Mouse (Mus musculus) liver, embryonic 15.5 days (tissue): Measurements from ENCODE around the gene Chdh. TPM values are rescaled to one million over a fixed set of nuclear protein-coding genes. Genes with fewer than 3 reads are reported as not detected.

Experiments used
- ATAC-seq: fragments of 200-750 bp; cut with Nextera tagmentation; 2 replicates; pipeline ENCODE4 v1.8.0; 2017; ENCODE audit warnings: moderate number of reproducible peaks, mild to moderate bottlenecking, moderate library complexity; ENCODE audit not compliant: insufficient read depth
- H3K27ac ChIP-seq: fragments of 300-500 bp; sonication (generic); replicated peaks from 2 replicates; pipeline ENCODE4 v1.5.1; 2015; ENCODE audit warnings: mild to moderate bottlenecking, inconsistent platforms
- H3K27me3 ChIP-seq: fragments of 300-500 bp; sonication (generic); 2 replicates; pipeline ENCODE4 v1.6.1; 2015; ENCODE audit warnings: mild to moderate bottlenecking, inconsistent platforms
- H3K36me3 ChIP-seq: fragments of 300-500 bp; sonication (generic); replicated peaks from 2 replicates; pipeline ENCODE4 v1.6.1; 2015; ENCODE audit warnings: moderate library complexity, mild to moderate bottlenecking, inconsistent platforms
- H3K4me1 ChIP-seq: fragments of 300-500 bp; sonication (generic); replicated peaks from 2 replicates; pipeline ENCODE4 v1.6.1; 2015; ENCODE audit warnings: inconsistent platforms
- H3K4me2 ChIP-seq: fragments of 300-500 bp; sonication (generic); 2 replicates; pipeline ENCODE4 v1.6.1; 2015; ENCODE audit warnings: moderate library complexity, mild to moderate bottlenecking, inconsistent platforms
- H3K4me3 ChIP-seq: fragments of 300-500 bp; sonication (generic); replicated peaks from 2 replicates; pipeline ENCODE4 v1.5.1; 2015; ENCODE audit warnings: mild to moderate bottlenecking, inconsistent platforms
- H3K9ac ChIP-seq: fragments of 300-500 bp; sonication (generic); 2 replicates; pipeline ENCODE4 v1.6.1; 2015; ENCODE audit warnings: moderate library complexity, mild to moderate bottlenecking, inconsistent platforms
- H3K9me3 ChIP-seq: fragments of 300-500 bp; sonication (generic); replicated peaks from 2 replicates; pipeline ENCODE4 v1.6.1; 2016; ENCODE audit warnings: inconsistent platforms
- WGBS: fragments of 180-500 bp; shearing (Covaris S2); methylation state at CpG from one replicate; pipeline ENCODE4 v1.1.7; 2015; ENCODE audit warnings: mixed read lengths; ENCODE audit not compliant: insufficient replicate concordance; 5-methylcytosine and 5-hydroxymethylcytosine counted together
- polyA plus RNA-seq: library from polyadenylated mRNA; unstranded; fragments of >200 nt; fragmentation: Nextera tagmentation; extraction: Ambion mirVana; gene quantifications from 2 replicates; pipeline ENCODE4 v1.2.1, GENCODE M21; 2015

The Chdh gene
- 3.2 and 4.6 TPM in 2 replicates for polyA plus RNA-seq

DNA sequence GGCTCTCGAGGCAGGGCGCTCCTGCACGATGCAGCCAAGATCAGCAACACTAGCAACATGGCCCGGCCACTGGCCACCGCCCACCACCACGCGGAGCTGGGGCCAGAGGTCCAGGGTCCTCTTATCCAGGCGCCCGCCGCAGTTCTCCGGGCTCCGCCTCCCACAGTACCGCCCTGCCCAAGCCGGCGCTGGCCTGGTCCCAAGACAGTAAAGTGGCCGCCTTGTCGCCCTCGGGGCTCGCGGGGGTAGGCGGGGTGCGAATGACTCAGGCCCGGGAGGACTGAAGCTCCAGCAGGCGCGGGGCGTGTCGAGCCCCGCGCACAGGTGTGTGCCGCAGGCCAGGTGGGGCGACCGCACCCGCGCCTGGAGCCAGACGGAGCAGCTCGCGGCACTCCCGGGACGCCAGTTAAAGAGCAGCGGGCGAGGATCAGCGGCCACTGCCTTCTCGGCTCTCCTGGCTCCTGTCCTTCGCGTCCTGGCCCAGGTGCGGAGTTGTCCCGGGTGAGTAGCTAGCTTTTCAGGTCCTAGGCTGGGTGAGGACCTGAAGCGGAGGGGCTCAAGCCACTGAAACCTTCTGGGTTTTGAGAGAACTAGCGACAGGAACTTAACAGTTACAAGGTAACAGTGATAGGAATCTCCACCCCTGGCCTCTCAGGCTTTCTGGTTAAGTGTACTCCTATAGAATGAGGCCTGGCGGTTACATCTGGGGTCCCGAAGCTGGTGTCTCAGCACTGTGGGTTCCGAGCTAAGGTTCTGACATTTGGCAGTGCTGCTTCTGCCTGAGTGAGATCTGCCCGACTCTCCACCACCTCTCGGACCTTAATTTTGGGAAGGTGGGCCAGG is at the start of gene Chdh, which contains the start of gene Il17rb:
Gene Chdh, plus strand, starts transcription at position 291 of the 843 bp plus-strand sequence.
Gene Il17rb, minus strand, starts transcription at position 164 of the 843 bp plus-strand sequence.
- peak within 1 kb of the TSS; percentile 57 for H3K4me2 ChIP-seq
- H3K36me3 ChIP-seq = no peaks in the 10 kb centered on the region
- H3K4me1 ChIP-seq = 0 out of 2 replicates have a peak, but pooled peaks cover 5% of the 10 kb centered on the region
- H3K9me3 ChIP-seq = no peaks in the 10 kb centered on the region
- 8% methylated on average over 54 of the region's 54 CpGs for WGBS
- peak; percentile 75 for ATAC-seq
- H3K4me3 ChIP-seq = peak within 1 kb of the TSS; percentile 49
- no peak within 1 kb of the TSS; the same call in 1 of the 2 replicates for H3K9ac ChIP-seq
- peak within 1 kb of the TSS; percentile 59 for H3K27ac ChIP-seq
- peaks cover 34% of the 10 kb centered on the region for H3K27me3 ChIP-seq

DNA sequence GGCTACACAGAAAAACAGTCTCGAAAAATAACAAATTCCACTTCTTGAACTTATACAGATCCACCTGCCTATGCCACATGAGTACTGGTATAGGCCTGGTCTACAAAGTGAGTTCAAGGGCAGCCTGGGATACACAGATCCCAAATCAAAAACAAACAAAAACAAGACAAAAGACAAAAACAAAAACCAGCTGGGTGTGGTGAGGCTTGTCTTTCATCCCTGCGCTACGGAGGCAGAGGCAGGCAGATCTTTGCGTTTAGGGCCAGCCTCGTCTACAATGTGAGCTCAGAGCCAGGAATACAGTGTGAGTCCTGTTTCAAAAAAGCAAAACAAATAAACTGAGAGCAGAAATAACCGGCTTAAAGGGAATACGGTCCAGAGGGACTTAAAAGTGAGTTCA is 41.2 kb upstream of the Chdh start:
- no peaks in the 10 kb centered on the region for H3K27me3 ChIP-seq
- peak overlapping the region; percentile 78 for H3K4me2 ChIP-seq
- H3K9ac ChIP-seq = peak overlapping the region; percentile 95
- peak overlapping the region; percentile 87 for H3K27ac ChIP-seq
- peak overlapping the region; percentile 94 for H3K4me3 ChIP-seq
- peaks cover 36% of the 10 kb centered on the region for H3K4me1 ChIP-seq
- peaks cover 24% of the 10 kb centered on the region for H3K36me3 ChIP-seq
- H3K9me3 ChIP-seq = no peaks in the 10 kb centered on the region
- WGBS = 54% methylated on average over 7 of the region's 7 CpGs
- ATAC-seq = 0 out of 2 replicates have a peak, but pooled peaks have one; percentile 0

DNA sequence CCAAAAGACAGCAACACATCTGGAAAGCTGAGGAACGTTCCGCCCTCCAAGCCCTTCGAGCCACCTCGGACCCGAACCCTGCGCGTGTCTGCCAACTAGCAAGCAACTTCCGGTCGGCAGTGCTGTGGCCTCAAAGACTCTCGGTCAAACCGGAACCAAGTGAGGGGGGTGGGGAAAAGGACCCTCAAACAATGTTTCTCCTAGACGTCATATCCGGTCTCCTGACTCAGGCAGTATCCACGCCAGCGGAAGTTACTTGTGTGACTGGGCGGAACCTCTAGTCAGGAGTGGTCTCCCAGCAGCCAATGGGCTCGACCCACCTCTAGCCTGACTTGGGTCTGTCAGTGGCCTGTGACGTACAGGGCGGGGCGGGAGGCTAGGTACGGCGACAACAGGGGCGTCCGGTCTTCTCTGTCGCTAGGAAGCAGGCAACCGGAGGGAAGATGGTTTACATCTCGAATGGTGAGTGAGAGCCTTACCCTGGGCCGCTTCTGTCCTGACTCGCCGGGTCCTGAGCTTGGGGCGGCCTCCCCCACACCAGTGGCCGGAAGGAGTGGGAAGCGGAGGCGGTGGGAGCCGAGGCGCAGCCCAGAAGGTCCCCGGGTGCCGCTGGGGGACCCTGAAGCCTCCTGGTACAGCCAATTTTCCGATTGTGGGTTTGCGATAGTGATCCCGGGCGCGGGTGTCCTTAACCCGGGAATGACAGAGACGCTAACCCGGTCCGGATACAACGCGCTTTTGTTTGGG is 40.6 kb upstream of the Chdh start, which contains the start of gene Selenok:
Gene Selenok, plus strand, starts transcription at position 234 of the 747 bp plus-strand sequence.
- peak within 1 kb of the TSS; percentile 95 for H3K9ac ChIP-seq
- peak within 1 kb of the TSS; percentile 78 for H3K4me2 ChIP-seq
- peak within 1 kb of the TSS; percentile 87 for H3K27ac ChIP-seq
- no peaks in the 10 kb centered on the region for H3K27me3 ChIP-seq
- peaks cover 40% of the 10 kb centered on the region for H3K4me1 ChIP-seq
- H3K4me3 ChIP-seq = peak within 1 kb of the TSS; percentile 94
- under 1% methylated on average over 49 of the region's 49 CpGs for WGBS
- H3K36me3 ChIP-seq = peaks cover 30% of the 10 kb centered on the region
- peak; percentile 100 for ATAC-seq
- no peaks in the 10 kb centered on the region for H3K9me3 ChIP-seq

DNA sequence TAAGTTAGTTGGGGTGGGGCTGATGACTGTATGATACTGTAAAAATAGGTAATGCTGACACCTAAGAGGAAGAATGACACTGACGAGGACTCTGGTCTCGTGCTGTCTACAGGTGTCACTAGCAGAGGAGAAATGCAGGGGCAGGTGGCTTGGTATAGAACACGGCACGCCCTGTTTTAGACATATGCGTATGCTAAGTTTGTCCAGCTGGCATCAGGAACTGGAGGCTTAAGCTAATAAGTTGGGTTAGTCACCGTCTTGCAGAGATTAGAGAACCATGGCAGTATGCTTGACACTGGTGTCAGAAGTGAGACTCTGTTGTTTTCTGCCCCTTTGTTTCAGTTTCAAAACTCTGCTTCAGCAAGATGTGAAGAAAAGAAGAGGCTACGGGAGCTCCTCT is 37.4 kb upstream of the Chdh start:
- Histone ChIP-seq H3K36me3 (peaks cover 53% of the 10 kb centered on the region), H3K27me3 (no peaks in the 10 kb centered on the region), H3K9ac (no peak overlapping the region), H3K4me1 (peaks cover 40% of the 10 kb centered on the region), H3K9me3 (no peaks in the 10 kb centered on the region), H3K27ac (no peak overlapping the region), H3K4me2 (no peak overlapping the region), H3K4me3 (no peak overlapping the region)
- ATAC-seq = no peak
- 83% methylated on average over 7 of the region's 7 CpGs for WGBS

DNA sequence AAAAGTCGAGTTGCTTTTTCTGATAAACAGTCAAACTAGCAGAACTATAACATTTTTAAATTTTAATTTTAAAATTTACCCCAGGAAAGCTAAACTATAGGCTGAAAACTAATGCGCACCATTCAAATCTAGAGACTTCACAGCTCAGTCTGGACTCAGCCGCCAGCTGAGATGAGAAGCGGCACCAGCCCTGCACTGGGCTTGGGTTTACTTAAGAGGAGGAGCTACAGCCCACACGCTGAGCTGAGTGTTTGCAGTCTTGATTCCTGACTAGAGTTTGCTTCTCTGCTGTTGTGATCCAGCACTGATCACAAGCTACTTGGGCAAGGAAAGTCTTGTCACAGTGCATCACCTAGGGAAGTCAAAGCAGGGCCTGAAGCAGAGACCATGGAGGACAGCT is 36.8 kb upstream of the Chdh start:
- H3K9ac ChIP-seq = no peak overlapping the region
- no peaks in the 10 kb centered on the region for H3K27me3 ChIP-seq
- peaks cover 53% of the 10 kb centered on the region for H3K36me3 ChIP-seq
- peaks cover 40% of the 10 kb centered on the region for H3K4me1 ChIP-seq
- H3K9me3 ChIP-seq = no peaks in the 10 kb centered on the region
- H3K4me2 ChIP-seq = no peak overlapping the region
- no peak for ATAC-seq
- WGBS = 84% methylated on average over 5 of the region's 5 CpGs
- H3K4me3 ChIP-seq = no peak overlapping the region
- no peak overlapping the region for H3K27ac ChIP-seq

DNA sequence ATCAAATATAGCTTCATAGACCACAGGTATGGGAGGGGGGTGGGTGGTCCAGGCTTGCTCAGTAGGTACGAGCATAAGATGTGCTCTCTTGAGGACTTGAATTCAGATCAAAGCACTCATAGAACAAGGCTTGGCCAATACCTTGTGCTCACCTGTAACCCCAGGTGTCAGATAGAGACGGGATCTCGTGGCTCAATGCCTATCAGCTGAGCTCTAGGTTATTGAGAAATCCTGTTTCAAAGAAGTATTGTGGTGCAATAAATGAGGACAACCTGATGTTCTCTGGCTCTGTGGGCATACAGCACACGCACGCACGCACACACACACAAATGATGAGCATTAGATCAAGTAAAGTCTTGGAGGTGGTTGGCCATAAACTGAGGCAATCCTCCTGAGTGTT is 31.9 kb upstream of the Chdh start:
- Histone ChIP-seq H3K36me3 (peaks cover 53% of the 10 kb centered on the region), H3K27ac (no peak overlapping the region), H3K9ac (no peak overlapping the region), H3K9me3 (no peaks in the 10 kb centered on the region), H3K4me1 (peaks cover 21% of the 10 kb centered on the region), H3K4me2 (no peak overlapping the region), H3K4me3 (no peak overlapping the region), H3K27me3 (no peaks in the 10 kb centered on the region)
- WGBS = 77% methylated on average over 6 of the region's 6 CpGs
- ATAC-seq = no peak

GRCm38 (mm10) chr14:29978254-29979204 is 30.3 kb upstream of the Chdh start, which contains the start of gene Actr8:
Actr8 (plus strand) TSS chr14:29978337.
- H3K9me3 ChIP-seq = no peaks in the 10 kb centered on the region
- WGBS = under 1% methylated on average over 44 of the region's 44 CpGs
- peak; percentile 92 for ATAC-seq

DNA sequence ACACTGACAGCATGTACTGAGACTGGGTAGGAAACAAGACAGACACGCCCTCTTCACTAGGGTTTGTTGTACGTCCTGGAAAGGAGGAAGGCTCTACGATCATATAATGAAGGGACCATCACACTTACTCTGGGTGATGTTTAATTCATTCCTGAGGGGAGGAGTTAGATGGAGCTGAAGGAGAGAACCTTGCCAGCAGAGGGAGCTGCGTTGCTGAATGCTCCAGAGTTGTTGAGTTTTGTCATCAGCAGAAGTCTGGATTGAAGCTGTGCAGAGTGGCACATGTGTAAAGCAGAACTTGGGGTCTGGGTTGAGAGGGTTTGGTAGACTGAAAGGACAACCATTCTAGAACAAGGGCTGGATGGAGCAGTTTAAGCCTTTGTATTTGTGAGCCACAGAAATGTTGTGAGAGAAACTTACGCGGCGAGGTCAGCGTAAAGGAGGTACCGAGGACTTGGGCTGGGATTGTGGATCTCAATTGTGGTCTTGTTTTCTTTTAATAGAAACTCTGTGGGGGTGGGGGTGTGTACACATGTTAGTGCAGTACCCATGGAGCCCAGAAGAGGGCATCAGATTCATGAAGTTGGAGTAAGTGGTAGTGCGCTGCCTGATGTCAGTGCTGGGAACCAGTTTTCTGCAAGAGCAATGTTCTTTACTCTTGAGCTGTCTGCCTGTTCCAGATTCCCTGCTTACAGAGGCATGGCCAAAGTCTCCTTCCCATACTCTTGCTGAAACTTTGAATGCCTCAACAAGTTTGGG is 28.2 kb upstream of the Chdh start:
- no peaks in the 10 kb centered on the region for H3K27me3 ChIP-seq
- H3K27ac ChIP-seq = no peak overlapping the region
- peaks cover 16% of the 10 kb centered on the region for H3K4me1 ChIP-seq
- H3K4me3 ChIP-seq = no peak overlapping the region
- H3K36me3 ChIP-seq = peaks cover 54% of the 10 kb centered on the region
- no peak overlapping the region for H3K9ac ChIP-seq
- H3K4me2 ChIP-seq = no peak overlapping the region
- 85% methylated on average over 10 of the region's 10 CpGs for WGBS
- H3K9me3 ChIP-seq = no peaks in the 10 kb centered on the region
- ATAC-seq = no peak

More at GRCm38 (mm10) chr14:29978254-29979204, 30.3 kb upstream of the Chdh start, which contains the start of gene Actr8:
- Histone ChIP-seq H3K4me3 (peak within 1 kb of the TSS; percentile 91), H3K4me1 (peaks cover 16% of the 10 kb centered on the region), H3K27me3 (no peaks in the 10 kb centered on the region), H3K9ac (peak within 1 kb of the TSS; percentile 87), H3K36me3 (peaks cover 53% of the 10 kb centered on the region), H3K4me2 (peak within 1 kb of the TSS; percentile 77), H3K27ac (peak within 1 kb of the TSS; percentile 86)

DNA sequence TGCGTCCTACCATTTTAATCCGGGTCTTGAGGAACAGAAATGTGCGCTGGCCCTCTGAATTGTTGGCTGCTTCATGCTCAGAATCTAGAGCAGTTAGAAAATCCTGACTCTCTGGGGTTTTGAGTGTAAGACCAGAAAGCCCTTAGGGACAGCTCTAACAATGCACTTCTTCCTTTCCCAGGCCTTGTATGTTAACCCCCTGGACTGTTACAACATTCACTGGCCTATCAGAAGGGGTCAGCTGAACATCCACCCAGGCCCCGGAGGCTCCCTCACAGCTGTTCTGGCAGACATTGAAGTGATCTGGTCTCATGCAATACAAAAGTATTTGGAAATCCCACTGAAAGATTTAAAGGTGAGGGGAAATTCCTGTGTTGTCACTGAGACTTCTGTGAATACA is 22.7 kb upstream of the Chdh start:
- Histone ChIP-seq H3K27me3 (no peaks in the 10 kb centered on the region), H3K4me3 (no peak overlapping the region), H3K4me2 (no peak overlapping the region), H3K36me3 (peaks cover 100% of the 10 kb centered on the region), H3K4me1 (no peaks in the 10 kb centered on the region), H3K27ac (no peak overlapping the region), H3K9ac (no peak overlapping the region), H3K9me3 (no peaks in the 10 kb centered on the region)
- WGBS = 83% methylated on average over 4 of the region's 4 CpGs
- ATAC-seq = no peak

DNA sequence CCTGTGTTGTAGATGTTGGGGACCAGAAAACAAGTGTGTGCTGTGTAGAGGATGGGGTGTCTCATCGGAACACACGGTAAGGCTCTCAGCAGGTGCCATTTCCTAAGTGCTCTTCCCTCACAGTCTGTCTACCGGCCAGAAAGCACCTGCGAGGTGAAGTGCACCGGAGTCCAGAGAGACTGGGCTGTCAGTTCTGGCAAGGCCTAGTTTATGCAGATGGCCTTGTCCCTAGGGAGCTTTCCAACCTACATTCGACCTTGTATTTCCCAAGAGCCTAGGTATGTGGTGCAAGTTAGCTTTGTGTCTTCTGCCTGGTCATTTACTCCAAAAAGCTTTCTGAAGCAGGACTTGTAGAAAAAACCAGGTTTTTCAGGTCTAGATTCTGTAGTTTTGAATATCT is 21.5 kb upstream of the Chdh start:
- ATAC-seq = no peak
- H3K36me3 ChIP-seq = peaks cover 100% of the 10 kb centered on the region
- 86% methylated on average over 6 of the region's 6 CpGs for WGBS
- H3K4me2 ChIP-seq = no peak overlapping the region
- no peaks in the 10 kb centered on the region for H3K4me1 ChIP-seq
- H3K27ac ChIP-seq = no peak overlapping the region
- H3K27me3 ChIP-seq = no peaks in the 10 kb centered on the region
- no peak overlapping the region for H3K9ac ChIP-seq
- no peaks in the 10 kb centered on the region for H3K9me3 ChIP-seq
- no peak overlapping the region for H3K4me3 ChIP-seq
